Mouse (Mus musculus): ENCODE data around the gene Gria1. TPM values are rescaled to one million over a fixed set of nuclear protein-coding genes. Genes with fewer than 3 reads are reported as not detected.

The Gria1 gene
- total and polyA plus RNA-seq, 2 experiments from 2014 or later = 2.1 to 5.6 TPM

- no peak overlapping the region for H3K9ac ChIP-seq (replicated peaks; ENCODE audit: low read depth, low read length)
- 51% methylated on average over 5 of the region's 5 CpGs for WGBS
- ATAC-seq (ENCODE audit: insufficient read depth, low read depth) = no peak
Measured at GRCm38 (mm10) chr11:57030448-57030847, 19.3 kb downstream of the Gria1 start.

DNA sequence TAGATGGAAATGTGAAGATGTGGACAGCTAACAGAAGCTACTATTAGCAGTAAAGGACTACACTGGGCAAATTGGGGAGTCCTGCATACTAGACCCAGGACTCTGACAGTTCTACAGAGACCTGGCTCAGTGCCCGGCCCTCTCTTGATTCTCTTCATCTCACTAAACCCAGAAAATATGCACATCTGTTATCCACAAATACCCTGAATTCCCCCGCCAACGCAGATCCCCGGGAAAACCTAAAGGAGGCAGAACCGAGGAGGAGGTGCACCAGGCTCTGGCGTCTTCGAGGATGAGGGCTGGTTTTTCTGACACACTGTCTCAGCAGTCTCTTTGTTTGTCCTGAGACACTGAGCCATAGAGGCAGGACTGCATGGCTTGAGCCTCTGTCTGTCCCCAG, 27.6 kb downstream of the Gria1 start:
- Histone ChIP-seq H3K4me2 (ENCODE audit: low read depth, low read length) (no peak overlapping the region), H3K9ac (replicated peaks; ENCODE audit: low read depth, low read length) (no peak overlapping the region), H3K4me1 (ENCODE audit: control insufficient read depth, insufficient read depth) (no peaks in the 10 kb centered on the region), H3K27me3 (ENCODE audit: control insufficient read depth, insufficient read depth, low read length) (no peaks in the 10 kb centered on the region), H3K27ac (ENCODE audit: low read depth) (no peak overlapping the region), H3K4me3 (ENCODE audit: low read depth, low read length) (no peak overlapping the region), H3K9me3 (replicated peaks; ENCODE audit: control insufficient read depth, low read length) (no peaks in the 10 kb centered on the region), H3K36me3 (replicated peaks; ENCODE audit: control insufficient read depth, insufficient read depth, low read length) (no peaks in the 10 kb centered on the region)
- 45% methylated on average over 7 of the region's 7 CpGs for WGBS
- no peak for DNase-seq (ENCODE audit: low spot score)
- TF ChIP-seq CTCF (IDR thresholded peaks at IDR 0.05; ENCODE audit: low read depth) (no peak), EP300 (IDR thresholded peaks at IDR 0.05; ENCODE audit: low read depth) (no peak)
- ATAC-seq (ENCODE audit: insufficient read depth, low read depth) = no peak

More at GRCm38 (mm10) chr11:57030448-57030847, 19.3 kb downstream of the Gria1 start:
- no peak overlapping the region for H3K4me3 ChIP-seq (ENCODE audit: low read depth, low read length)
- no peak overlapping the region for H3K4me2 ChIP-seq (ENCODE audit: low read depth, low read length)
- H3K4me1 ChIP-seq (ENCODE audit: control insufficient read depth, insufficient read depth) = no peaks in the 10 kb centered on the region
- H3K36me3 ChIP-seq (replicated peaks; ENCODE audit: control insufficient read depth, insufficient read depth, low read length) = no peaks in the 10 kb centered on the region
- no peaks in the 10 kb centered on the region for H3K27me3 ChIP-seq (ENCODE audit: control insufficient read depth, insufficient read depth, low read length)
- H3K27ac ChIP-seq (ENCODE audit: low read depth) = no peak overlapping the region
- no peak for DNase-seq (ENCODE audit: low spot score)
- H3K9me3 ChIP-seq (replicated peaks; ENCODE audit: control insufficient read depth, low read length) = no peaks in the 10 kb centered on the region
- TF ChIP-seq EP300 (IDR thresholded peaks at IDR 0.05; ENCODE audit: low read depth) = no peak
- TF ChIP-seq CTCF (IDR thresholded peaks at IDR 0.05; ENCODE audit: low read depth) = no peak

GRCm38 (mm10) chr11:57039306-57039705, 28.1 kb downstream of the Gria1 start:
- Histone ChIP-seq H3K9me3 (replicated peaks; ENCODE audit: control insufficient read depth, low read length) (no peaks in the 10 kb centered on the region), H3K4me2 (ENCODE audit: low read depth, low read length) (no peak overlapping the region), H3K27ac (ENCODE audit: low read depth) (no peak overlapping the region), H3K4me3 (ENCODE audit: low read depth, low read length) (no peak overlapping the region), H3K27me3 (ENCODE audit: control insufficient read depth, insufficient read depth, low read length) (no peaks in the 10 kb centered on the region), H3K4me1 (ENCODE audit: control insufficient read depth, insufficient read depth) (no peaks in the 10 kb centered on the region), H3K36me3 (replicated peaks; ENCODE audit: control insufficient read depth, insufficient read depth, low read length) (no peaks in the 10 kb centered on the region), H3K9ac (replicated peaks; ENCODE audit: low read depth, low read length) (no peak overlapping the region)
- DNase-seq (ENCODE audit: low spot score) = no peak
- WGBS = 78% methylated on average over 8 of the region's 8 CpGs
- TF ChIP-seq CTCF (IDR thresholded peaks at IDR 0.05; ENCODE audit: low read depth) (no peak), EP300 (IDR thresholded peaks at IDR 0.05; ENCODE audit: low read depth) (no peak)
- ATAC-seq (ENCODE audit: insufficient read depth, low read depth) = no peak

DNA sequence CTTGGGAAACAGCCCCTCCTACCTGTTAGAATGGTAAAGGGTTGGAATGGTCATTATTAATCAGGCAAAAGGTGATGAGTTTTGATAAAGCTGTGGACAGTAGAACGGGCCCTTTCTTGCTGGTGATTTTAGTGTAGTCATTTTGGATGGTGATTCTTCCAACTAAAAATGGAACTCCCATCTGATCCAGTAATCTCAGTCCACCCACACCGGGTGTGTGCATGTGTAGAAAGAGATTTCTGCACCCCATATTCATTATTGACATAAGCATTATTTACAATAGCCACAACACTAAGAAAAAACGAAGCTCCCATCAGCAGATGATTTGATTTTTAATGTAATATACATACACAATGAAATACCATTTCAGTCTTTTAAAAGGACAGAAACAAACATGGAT, 30.9 kb downstream of the Gria1 start:
- DNase-seq (ENCODE audit: low spot score) (no peak), ATAC-seq (ENCODE audit: insufficient read depth, low read depth) (no peak)
- Histone ChIP-seq H3K4me3 (ENCODE audit: low read depth, low read length) (no peak overlapping the region), H3K27me3 (ENCODE audit: control insufficient read depth, insufficient read depth, low read length) (no peaks in the 10 kb centered on the region), H3K4me1 (ENCODE audit: control insufficient read depth, insufficient read depth) (no peaks in the 10 kb centered on the region), H3K4me2 (ENCODE audit: low read depth, low read length) (no peak overlapping the region), H3K9ac (replicated peaks; ENCODE audit: low read depth, low read length) (no peak overlapping the region), H3K36me3 (replicated peaks; ENCODE audit: control insufficient read depth, insufficient read depth, low read length) (no peaks in the 10 kb centered on the region), H3K27ac (ENCODE audit: low read depth) (no peak overlapping the region), H3K9me3 (replicated peaks; ENCODE audit: control insufficient read depth, low read length) (no peaks in the 10 kb centered on the region)
- TF ChIP-seq CTCF (IDR thresholded peaks at IDR 0.05; ENCODE audit: low read depth) (no peak), EP300 (IDR thresholded peaks at IDR 0.05; ENCODE audit: low read depth) (no peak)
- WGBS = 67% methylated on average over 3 of the region's 3 CpGs

GRCm38 (mm10) chr11:57044146-57044545, 33.0 kb downstream of the Gria1 start:
- no peaks in the 10 kb centered on the region for H3K27me3 ChIP-seq (ENCODE audit: control insufficient read depth, insufficient read depth, low read length)
- 81% methylated on average over 5 of the region's 5 CpGs for WGBS
- no peaks in the 10 kb centered on the region for H3K9me3 ChIP-seq (replicated peaks; ENCODE audit: control insufficient read depth, low read length)
- DNase-seq (ENCODE audit: low spot score) (no peak), ATAC-seq (ENCODE audit: insufficient read depth, low read depth) (no peak)
- no peak overlapping the region for H3K4me2 ChIP-seq (ENCODE audit: low read depth, low read length)
- H3K4me1 ChIP-seq (ENCODE audit: control insufficient read depth, insufficient read depth) = no peaks in the 10 kb centered on the region
- TF ChIP-seq EP300 (IDR thresholded peaks at IDR 0.05; ENCODE audit: low read depth) = no peak
- no peak for TF ChIP-seq CTCF (IDR thresholded peaks at IDR 0.05; ENCODE audit: low read depth)
- H3K36me3 ChIP-seq (replicated peaks; ENCODE audit: control insufficient read depth, insufficient read depth, low read length) = no peaks in the 10 kb centered on the region
- no peak overlapping the region for H3K9ac ChIP-seq (replicated peaks; ENCODE audit: low read depth, low read length)
- no peak overlapping the region for H3K27ac ChIP-seq (ENCODE audit: low read depth)
- no peak overlapping the region for H3K4me3 ChIP-seq (ENCODE audit: low read depth, low read length)

Data from heart, postnatal 0 days (tissue).